8 mouse cellular contexts compared by ENCODE assay signal in genomic region chr17:56074097-56074826, GRCm38 (mm10). TPM values are rescaled to one million over a fixed set of nuclear protein-coding genes. Genes with fewer than 3 reads are reported as not detected.
DNase-seq lines count a peak whose midpoint lies in the region; ATAC-seq and TF ChIP-seq lines count a peak whose summit lies in the region.

No protein-coding gene starts in this region.

- H3K4me2 ChIP-seq in embryonic facial prominence, embryonic 13.5 days, result peak overlapping the region; percentile 69

- peak overlapping the region; percentile 75 for H3K9ac ChIP-seq in embryonic facial prominence, embryonic 13.5 days
- peak overlapping the region; percentile 88 for H3K9ac ChIP-seq in liver, adult 2 months (ENCODE audit: low read depth, low read length)

- peaks cover 3% of the 10 kb centered on the region; the same call in 1 of the 2 replicates for H3K79me2 ChIP-seq in liver, adult 2 months (ENCODE audit: control insufficient read depth, insufficient read depth, low read length)

- peaks cover 25% of the 10 kb centered on the region for H3K4me1 ChIP-seq in embryonic facial prominence, embryonic 13.5 days
- H3K4me1 ChIP-seq in liver, adult 2 months (ENCODE audit: control insufficient read depth, insufficient read depth, low read length), result peaks cover 12% of the 10 kb centered on the region

- H3K36me3 ChIP-seq in embryonic facial prominence, embryonic 13.5 days, result peaks cover 39% of the 10 kb centered on the region
- H3K36me3 ChIP-seq in liver, adult 2 months (ENCODE audit: control insufficient read depth, insufficient read depth, low read length), result peaks cover 24% of the 10 kb centered on the region

- DNase-seq in urinary bladder, adult 18-20 months (ENCODE audit: low spot score in 2 of 2), result peak; percentile 82 to 91
- no peak for DNase-seq in urinary bladder, adult 2 months (ENCODE audit: low spot score)
- peak; percentile 99 for DNase-seq in heart, adult 11 months
- peak; percentile 87 for DNase-seq in kidney, adult 18-20 months
- peak; percentile 79 for DNase-seq in liver, adult 2 months (ENCODE audit: extremely low read depth, low read depth, low spot score)
- DNase-seq in monocyte, adult 2 months (ENCODE audit: low read depth in 1 of 2, low spot score in 2 of 2), result peak; percentile 52 to 78
- peak; percentile 76 to 92 for DNase-seq in spleen, postnatal 10 days (ENCODE audit: low spot score in 2 of 2)

- ATAC-seq in embryonic facial prominence, embryonic 13.5 days (ENCODE audit: insufficient number of reproducible peaks, insufficient read depth, low FRiP score, low TSS enrichment, low read depth), result peak; percentile 4; the same call in 1 of the 2 replicates

- no peaks in the 10 kb centered on the region for H3K27me3 ChIP-seq in embryonic facial prominence, embryonic 13.5 days
- no peaks in the 10 kb centered on the region for H3K27me3 ChIP-seq in liver, adult 2 months (ENCODE audit: control insufficient read depth, insufficient read depth, low read length)

- TF ChIP-seq POLR2A in liver, adult 2 months (IDR thresholded peaks at IDR 0.05; ENCODE audit: extremely low read depth, insufficient read depth, low read length), result no peak

- no peak for TF ChIP-seq CTCF in liver, adult 2 months (IDR thresholded peaks at IDR 0.05; ENCODE audit: low read depth, low read length)

- no peaks in the 10 kb centered on the region for H3K9me3 ChIP-seq in embryonic facial prominence, embryonic 13.5 days

- peak overlapping the region; percentile 63 for H3K4me3 ChIP-seq in embryonic facial prominence, embryonic 13.5 days
- peak overlapping the region; percentile 89 for H3K4me3 ChIP-seq in liver, adult 2 months (ENCODE audit: insufficient read depth, low read depth, low read length)

- peak overlapping the region; percentile 90 for H3K27ac ChIP-seq in embryonic facial prominence, embryonic 13.5 days
- peak overlapping the region; percentile 99 for H3K27ac ChIP-seq in liver, adult 2 months (replicated peaks; ENCODE audit: insufficient read depth, low read depth, low read length)

- 9% methylated on average over 22 of the region's 22 CpGs for WGBS in embryonic facial prominence, embryonic 13.5 days
- WGBS in liver, adult 2 months, result 8% methylated on average over 22 of the region's 22 CpGs

RNA-seq across cellular contexts. Expression of gene Ubxn6, which starts 0.6 kb away (rescaled TPM):
- polyA plus RNA-seq in urinary bladder, adult 2 months (2012; rRNA removed), result 62.3 and 62.7 TPM in 2 replicates
- 47.6 and 51.2 TPM in 2 replicates for polyA plus RNA-seq in embryonic facial prominence, embryonic 13.5 days (2015; fragmentation: Nextera tagmentation; extraction: Ambion mirVana)
- total RNA-seq in liver, adult 2 months (2014; rRNA removed), result 34.9 and 42.9 TPM in 2 replicates
- 55.8 and 56.0 TPM in 2 replicates for polyA plus RNA-seq in liver, adult 2 months (2012; rRNA removed)

RNA-seq across cellular contexts. Expression of gene Hdgfl2, which starts 5.2 kb away (rescaled TPM):
- polyA plus RNA-seq in urinary bladder, adult 2 months (2012; rRNA removed), result 68.8 and 70.6 TPM in 2 replicates
- 151 and 155 TPM in 2 replicates for polyA plus RNA-seq in embryonic facial prominence, embryonic 13.5 days (2015; fragmentation: Nextera tagmentation; extraction: Ambion mirVana)
- 11.3 and 13.8 TPM in 2 replicates for total RNA-seq in liver, adult 2 months (2014; rRNA removed)
- 29.0 and 30.2 TPM in 2 replicates for polyA plus RNA-seq in liver, adult 2 months (2012; rRNA removed)

RNA-seq across cellular contexts. Expression of gene Chaf1a, which starts 34.0 kb away (rescaled TPM):
- polyA plus RNA-seq in urinary bladder, adult 2 months (2012; rRNA removed), result 2.1 and 2.2 TPM in 2 replicates
- 25.8 and 34.8 TPM in 2 replicates for polyA plus RNA-seq in embryonic facial prominence, embryonic 13.5 days (2015; fragmentation: Nextera tagmentation; extraction: Ambion mirVana)
- 0.37 and 0.81 TPM in 2 replicates for total RNA-seq in liver, adult 2 months (2014; rRNA removed)
- polyA plus RNA-seq in liver, adult 2 months (2012; rRNA removed), result 0.26 and 0.31 TPM in 2 replicates

RNA-seq across cellular contexts. Expression of gene Plin4, which starts 35.3 kb away (rescaled TPM):
- polyA plus RNA-seq in urinary bladder, adult 2 months (2012; rRNA removed), result 96.9 and 98.3 TPM in 2 replicates
- 0.07 and 0.10 TPM in 2 replicates for polyA plus RNA-seq in embryonic facial prominence, embryonic 13.5 days (2015; fragmentation: Nextera tagmentation; extraction: Ambion mirVana)
- 2.1 and 2.3 TPM in 2 replicates for total RNA-seq in liver, adult 2 months (2014; rRNA removed)
- 1.8 and 2.8 TPM in 2 replicates for polyA plus RNA-seq in liver, adult 2 months (2012; rRNA removed)

RNA-seq across cellular contexts. Expression of gene Sh3gl1, which starts 37.8 kb away (rescaled TPM):
- polyA plus RNA-seq in urinary bladder, adult 2 months (2012; rRNA removed), result 55.5 and 78.1 TPM in 2 replicates
- polyA plus RNA-seq in embryonic facial prominence, embryonic 13.5 days (2015; fragmentation: Nextera tagmentation; extraction: Ambion mirVana), result 175 and 185 TPM in 2 replicates
- total RNA-seq in liver, adult 2 months (2014; rRNA removed), result 8.8 and 10.5 TPM in 2 replicates
- 33.5 and 40.0 TPM in 2 replicates for polyA plus RNA-seq in liver, adult 2 months (2012; rRNA removed)
